Mouse (Mus musculus) intestine, embryonic 14.5 days (tissue): ENCODE data around the gene Krt4. TPM values are rescaled to one million over a fixed set of nuclear protein-coding genes. Genes with fewer than 3 reads are reported as not detected.

Experiments
- ATAC-seq: fragments of 200-750 bp; cut with Nextera tagmentation; replicated peaks from 2 replicates; pipeline ENCODE4 v1.8.0; 2017; ENCODE audit warnings: low read depth, moderate number of reproducible peaks, moderate TSS enrichment, moderate library complexity; ENCODE audit not compliant: low FRiP score, low TSS enrichment
- DNase-seq: peaks from one replicate; pipeline ENCODE4 v3.0.0-alpha.2; 2018; ENCODE audit warnings: low spot score
- H3K27ac ChIP-seq: fragments of 300-500 bp; sonication (generic); 2 replicates; pipeline ENCODE4 v1.5.1; 2014; ENCODE audit warnings: low read depth, mild to moderate bottlenecking, control low read depth
- H3K27me3 ChIP-seq: fragments of 300-500 bp; sonication (generic); replicated peaks from 2 replicates; pipeline ENCODE4 v1.6.1; 2014; ENCODE audit warnings: low read length, control low read depth; ENCODE audit not compliant: control insufficient read depth, insufficient read depth
- H3K36me3 ChIP-seq: fragments of 300-500 bp; sonication (generic); 2 replicates; pipeline ENCODE4 v1.6.1; 2014; ENCODE audit warnings: low read length, control low read depth; ENCODE audit not compliant: control insufficient read depth, insufficient read depth
- H3K4me1 ChIP-seq: fragments of 300-500 bp; sonication (generic); replicated peaks from 2 replicates; pipeline ENCODE4 v1.6.1; 2014; ENCODE audit warnings: low read length, control low read depth, mixed read lengths; ENCODE audit not compliant: control insufficient read depth, insufficient read depth
- H3K4me2 ChIP-seq: fragments of 300-500 bp; sonication (generic); 2 replicates; pipeline ENCODE4 v1.6.1; 2014; ENCODE audit warnings: low read length
- H3K4me3 ChIP-seq: fragments of 300-500 bp; sonication (generic); 2 replicates; pipeline ENCODE4 v1.5.1; 2014; ENCODE audit warnings: low read depth, low read length, control low read depth, mixed read lengths
- H3K9ac ChIP-seq: fragments of 300-500 bp; sonication (generic); 2 replicates; pipeline ENCODE4 v1.6.1; 2014; ENCODE audit warnings: mild to moderate bottlenecking, low read length
- H3K9me3 ChIP-seq: fragments of 300-500 bp; sonication (generic); 2 replicates; pipeline ENCODE4 v1.6.1; 2016; ENCODE audit warnings: low read length, control low read depth; ENCODE audit not compliant: control insufficient read depth
- WGBS: fragments of 180-500 bp; shearing (Covaris S2); extraction: QIAGEN DNeasy Blood & Tissue Kit; methylation state at CpG from one replicate; pipeline ENCODE4 v1.1.7; 2014; 5-methylcytosine and 5-hydroxymethylcytosine counted together
- polyA plus RNA-seq: library from polyadenylated mRNA; unstranded; fragments of >200 nt; fragmentation: Nextera tagmentation; extraction: Ambion mirVana; gene quantifications from 2 replicates; pipeline ENCODE4 v1.2.1, GENCODE M21; 2014

Krt4 gene
- polyA plus RNA-seq, 1 experiment from 2014 or later, result 0.14 TPM

- H3K4me1 ChIP-seq, result no peaks in the 10 kb centered on the region; the same call in 1 of the 2 replicates
- no peaks in the 10 kb centered on the region for H3K9me3 ChIP-seq
- DNase-seq (no peak), ATAC-seq (no peak)
- no peaks in the 10 kb centered on the region for H3K36me3 ChIP-seq
- no peak overlapping the region for H3K9ac ChIP-seq
- no peaks in the 10 kb centered on the region for H3K27me3 ChIP-seq
- no peak overlapping the region for H3K27ac ChIP-seq
- WGBS, result 40% methylated on average over 8 of the region's 8 CpGs
- no peak overlapping the region for H3K4me3 ChIP-seq
- H3K4me2 ChIP-seq, result no peak overlapping the region
Observed at GRCm38 (mm10) chr15:101941948-101942347, 17.4 kb upstream of the Krt4 start.

GRCm38 (mm10) chr15:101940274-101940829 lies 15.8 kb upstream of the Krt4 start, which contains the start of gene Krt79:
Krt79 (minus strand) TSS chr15:101940324.
- no peaks in the 10 kb centered on the region; the same call in 1 of the 2 replicates for H3K4me1 ChIP-seq
- ATAC-seq (no peak), DNase-seq (no peak)
- no peak within 1 kb of the TSS for H3K4me3 ChIP-seq
- no peak within 1 kb of the TSS for H3K9ac ChIP-seq
- H3K27me3 ChIP-seq, result no peaks in the 10 kb centered on the region
- H3K9me3 ChIP-seq, result no peaks in the 10 kb centered on the region
- no peak within 1 kb of the TSS for H3K27ac ChIP-seq
- H3K4me2 ChIP-seq, result no peak within 1 kb of the TSS
- no peaks in the 10 kb centered on the region for H3K36me3 ChIP-seq
- whole genome bisulfite sequencing, result 65% methylated on average over 6 of the region's 6 CpGs

- DNase-seq (no peak), ATAC-seq (no peak)
- Histone ChIP-seq H3K9ac (no peak overlapping the region), H3K4me3 (no peak overlapping the region), H3K27me3 (no peaks in the 10 kb centered on the region), H3K27ac (no peak overlapping the region), H3K36me3 (no peaks in the 10 kb centered on the region), H3K4me2 (no peak overlapping the region), H3K9me3 (no peaks in the 10 kb centered on the region), H3K4me1 (no peaks in the 10 kb centered on the region; the same call in 1 of the 2 replicates)
- 82% methylated on average over 9 of the region's 9 CpGs for WGBS
Observed at GRCm38 (mm10) chr15:101938600-101939308, 14.2 kb upstream of the Krt4 start.

- ATAC-seq, result no peak
- WGBS, result 71% methylated on average over 6 of the region's 6 CpGs
Observed at GRCm38 (mm10) chr15:101933024-101933423, 8.5 kb upstream of the Krt4 start.

GRCm38 (mm10) chr15:101929666-101930065 lies 5.1 kb upstream of the Krt4 start:
- Histone ChIP-seq H3K9me3 (no peaks in the 10 kb centered on the region), H3K27ac (no peak overlapping the region), H3K4me1 (peaks cover 10% of the 10 kb centered on the region; the same call in 1 of the 2 replicates), H3K27me3 (no peaks in the 10 kb centered on the region), H3K4me2 (peak overlapping the region; percentile 50), H3K9ac (no peak overlapping the region), H3K36me3 (no peaks in the 10 kb centered on the region), H3K4me3 (peak overlapping the region; percentile 17)
- WGBS, result 3% methylated on average over 17 of the region's 17 CpGs
- no peak for ATAC-seq
- peak; percentile 74 for DNase-seq

More at GRCm38 (mm10) chr15:101933024-101933423, 8.5 kb upstream of the Krt4 start:
- no peak overlapping the region for H3K9ac ChIP-seq
- H3K4me2 ChIP-seq, result no peak overlapping the region
- no peak overlapping the region for H3K27ac ChIP-seq
- no peaks in the 10 kb centered on the region for H3K9me3 ChIP-seq
- peaks cover 10% of the 10 kb centered on the region; the same call in 1 of the 2 replicates for H3K4me1 ChIP-seq
- no peaks in the 10 kb centered on the region for H3K27me3 ChIP-seq
- H3K36me3 ChIP-seq, result no peaks in the 10 kb centered on the region
- no peak for DNase-seq
- H3K4me3 ChIP-seq, result no peak overlapping the region

- ATAC-seq (no peak), DNase-seq (no peak)
- no peak overlapping the region for H3K9ac ChIP-seq
- H3K4me3 ChIP-seq, result no peak overlapping the region
- no peaks in the 10 kb centered on the region for H3K9me3 ChIP-seq
- H3K4me2 ChIP-seq, result peak overlapping the region; percentile 50; the same call in 1 of the 2 replicates
- 18% methylated on average over 9 of the region's 9 CpGs for WGBS
- H3K27me3 ChIP-seq, result no peaks in the 10 kb centered on the region
- no peaks in the 10 kb centered on the region for H3K36me3 ChIP-seq
- H3K4me1 ChIP-seq, result peaks cover 10% of the 10 kb centered on the region; the same call in 1 of the 2 replicates
- H3K27ac ChIP-seq, result no peak overlapping the region
Observed at GRCm38 (mm10) chr15:101929087-101929486, 4.6 kb upstream of the Krt4 start.

GRCm38 (mm10) chr15:101927340-101928080 lies 3.0 kb upstream of the Krt4 start:
- ATAC-seq (no peak), DNase-seq (no peak)
- WGBS, result 78% methylated on average over 12 of the region's 12 CpGs
- no peak overlapping the region for H3K4me3 ChIP-seq
- no peaks in the 10 kb centered on the region for H3K9me3 ChIP-seq
- H3K27me3 ChIP-seq, result no peaks in the 10 kb centered on the region
- H3K4me1 ChIP-seq, result peaks cover 10% of the 10 kb centered on the region; the same call in 1 of the 2 replicates
- H3K9ac ChIP-seq, result no peak overlapping the region
- H3K4me2 ChIP-seq, result no peak overlapping the region
- H3K27ac ChIP-seq, result no peak overlapping the region
- H3K36me3 ChIP-seq, result no peaks in the 10 kb centered on the region

GRCm38 (mm10) chr15:101925041-101925440 lies 506 bp upstream of the Krt4 start:
- no peak for ATAC-seq
- peaks cover 7% of the 10 kb centered on the region; the same call in 1 of the 2 replicates for H3K4me1 ChIP-seq
- no peak overlapping the region for H3K4me2 ChIP-seq
- no peaks in the 10 kb centered on the region for H3K36me3 ChIP-seq
- no peak overlapping the region for H3K9ac ChIP-seq
- no peaks in the 10 kb centered on the region for H3K27me3 ChIP-seq
- no peak overlapping the region for H3K27ac ChIP-seq
- H3K9me3 ChIP-seq, result no peaks in the 10 kb centered on the region
- H3K4me3 ChIP-seq, result no peak overlapping the region
- WGBS, result 68% methylated on average over 1 of the region's 1 CpGs
- DNase-seq, result no peak
